ENCODE assay signal across 9 mouse cellular contexts in genomic region chr17:24000404-24000803, GRCm38 (mm10). TPM values are rescaled to one million over a fixed set of nuclear protein-coding genes. Genes with fewer than 3 reads are reported as not detected.
DNase-seq lines count a peak whose midpoint lies in the region; ATAC-seq and TF ChIP-seq lines count a peak whose summit lies in the region.
"Had no signal": no experiment of that assay in that cellular context is flagged by ENCODE, and none has a peak within 500 bp of the region (broad histone marks: within the 10 kb centered on the region; RNA-seq: fewer than 3 reads in every experiment).

No protein-coding gene starts in this region.

- no peak for TF ChIP-seq CTCF in heart, adult 2 months (IDR thresholded peaks at IDR 0.05)
- no peak for TF ChIP-seq CTCF in forebrain, postnatal 0 days (IDR thresholded peaks at IDR 0.05; ENCODE audit: low read depth)

- H3K36me3 ChIP-seq in heart, adult 2 months (ENCODE audit: control insufficient read depth, insufficient read depth, low read length) = no peaks in the 10 kb centered on the region
- no peaks in the 10 kb centered on the region for H3K36me3 ChIP-seq in forebrain, postnatal 0 days (ENCODE audit: insufficient read depth)
- no peaks in the 10 kb centered on the region for H3K36me3 ChIP-seq in midbrain, embryonic 14.5 days (ENCODE audit: control insufficient read depth, insufficient read depth, low read length)

- intact Hi-C loops in heart, adult 2 months (cut with DNase I) = no loop called here

- TF ChIP-seq EP300 in heart, adult 2 months (IDR thresholded peaks at IDR 0.05; ENCODE audit: insufficient read depth, low read depth, low read length) = 0 out of 2 replicates have a peak, but pooled peaks have one; percentile 41

- H3K9ac ChIP-seq in heart, adult 2 months (ENCODE audit: low read depth, low read length) = no peak overlapping the region
- no peak overlapping the region for H3K9ac ChIP-seq in forebrain, postnatal 0 days
- no peak overlapping the region for H3K9ac ChIP-seq in midbrain, embryonic 14.5 days (replicated peaks; ENCODE audit: low read length)

- no peak overlapping the region for H3K27ac ChIP-seq in heart, adult 2 months
- no peak overlapping the region for H3K27ac ChIP-seq in forebrain, postnatal 0 days (ENCODE audit: low read depth, low read length)
- H3K27ac ChIP-seq in midbrain, embryonic 14.5 days (replicated peaks; ENCODE audit: low read depth, low read length) = no peak overlapping the region

- H3K4me2 ChIP-seq in forebrain, postnatal 0 days (ENCODE audit: low read depth) = no peak overlapping the region
- H3K4me2 ChIP-seq in midbrain, embryonic 14.5 days (ENCODE audit: low read length) = no peak overlapping the region

- 22% methylated on average over 5 of the region's 5 CpGs for WGBS in heart, adult 2 months
- 79% methylated on average over 5 of the region's 5 CpGs for WGBS in forebrain, postnatal 0 days
- 82% methylated on average over 5 of the region's 5 CpGs for WGBS in midbrain, embryonic 14.5 days

- H3K9me3 ChIP-seq in forebrain, postnatal 0 days (ENCODE audit: low read length) = no peaks in the 10 kb centered on the region
- no peaks in the 10 kb centered on the region for H3K9me3 ChIP-seq in midbrain, embryonic 14.5 days (ENCODE audit: control insufficient read depth, low read length)

- no peaks in the 10 kb centered on the region for H3K79me2 ChIP-seq in heart, adult 2 months (replicated peaks; ENCODE audit: control insufficient read depth, insufficient read depth, low read length)

- peak; percentile 91 for DNase-seq in right cerebral cortex, adult 18-20 months
- DNase-seq in right cerebral cortex, postnatal 4 days = no peak
- DNase-seq in heart, adult 2 months = peak; percentile 70 to 82
- DNase-seq in layer of hippocampus, postnatal 25 days (ENCODE audit: extremely low spot score in 1 of 2, low spot score in 1 of 2) = peak; percentile 52 to 57
- peak; percentile 83 to 87 for DNase-seq in right cerebral cortex, postnatal 36 days (ENCODE audit: low spot score in 2 of 2)
- DNase-seq in forebrain, postnatal 0 days = no peak
- DNase-seq in midbrain, embryonic 14.5 days = no peak

- no peak for TF ChIP-seq POLR2A in heart, adult 2 months (IDR thresholded peaks at IDR 0.05; ENCODE audit: insufficient read depth, low read depth, low read length)

- no peak for ATAC-seq in cerebellum, adult (ENCODE audit: insufficient number of reproducible peaks, low FRiP score, low TSS enrichment)
- no peak for ATAC-seq in forebrain, postnatal 0 days
- ATAC-seq in midbrain, embryonic 14.5 days (ENCODE audit: low FRiP score, low TSS enrichment) = no peak

- no peaks in the 10 kb centered on the region for H3K4me1 ChIP-seq in heart, adult 2 months (ENCODE audit: control insufficient read depth, insufficient read depth, low read length)
- H3K4me1 ChIP-seq in forebrain, postnatal 0 days (ENCODE audit: insufficient read depth) = no peaks in the 10 kb centered on the region
- no peaks in the 10 kb centered on the region for H3K4me1 ChIP-seq in midbrain, embryonic 14.5 days (ENCODE audit: control insufficient read depth, insufficient read depth, low read length)

- no peaks in the 10 kb centered on the region for H3K27me3 ChIP-seq in heart, adult 2 months (ENCODE audit: control insufficient read depth, insufficient read depth, low read length)
- no peaks in the 10 kb centered on the region for H3K27me3 ChIP-seq in forebrain, postnatal 0 days (ENCODE audit: insufficient read depth, low read length)
- no peaks in the 10 kb centered on the region for H3K27me3 ChIP-seq in midbrain, embryonic 14.5 days (ENCODE audit: control insufficient read depth, insufficient read depth, low read length)

- no peak overlapping the region for H3K4me3 ChIP-seq in heart, adult 2 months
- no peak overlapping the region for H3K4me3 ChIP-seq in forebrain, postnatal 0 days (ENCODE audit: low read depth, low read length)
- no peak overlapping the region for H3K4me3 ChIP-seq in midbrain, embryonic 14.5 days (replicated peaks; ENCODE audit: low read depth, low read length)

RNA-seq across cellular contexts. Expression of gene Prss22, which starts 2.5 kb away (rescaled TPM):
- total RNA-seq in heart, adult 2 months (2021) = not detected
- not detected in 2 replicates for polyA plus RNA-seq in heart, adult 2 months (2012; rRNA removed)
- not detected for total RNA-seq in layer of hippocampus, postnatal 25 days (2021)
- total RNA-seq in forebrain, postnatal 0 days (2014; rRNA removed) = not detected in 2 replicates
- polyA plus RNA-seq in forebrain, postnatal 0 days (2015; fragmentation: Nextera tagmentation; extraction: Ambion mirVana) = 0.10 TPM in 1 of 2 replicates, not detected in the other
- polyA plus RNA-seq in midbrain, embryonic 14.5 days (2014; fragmentation: Nextera tagmentation; extraction: Ambion mirVana) = not detected in 2 replicates

RNA-seq across cellular contexts. Expression of gene Prss30, which starts 20.0 kb away (rescaled TPM):
- not detected for total RNA-seq in heart, adult 2 months (2021)
- 0.12 TPM in 2 replicates for polyA plus RNA-seq in heart, adult 2 months (2012; rRNA removed)
- under 1 TPM in 1 of 2 experiments, not detected in 1; 0.23 TPM for total RNA-seq in layer of hippocampus, postnatal 25 days (2021)
- 0.19 TPM in 1 of 2 replicates, not detected in the other for total RNA-seq in forebrain, postnatal 0 days (2014; rRNA removed)
- 0.13 and 0.53 TPM in 2 replicates for polyA plus RNA-seq in forebrain, postnatal 0 days (2015; fragmentation: Nextera tagmentation; extraction: Ambion mirVana)
- not detected in 2 replicates for polyA plus RNA-seq in midbrain, embryonic 14.5 days (2014; fragmentation: Nextera tagmentation; extraction: Ambion mirVana)
- polyA plus RNA-seq: embryonic facial prominence, embryonic 14.5 days had no signal

RNA-seq across cellular contexts. Expression of gene Prss27, which starts 37.5 kb away (rescaled TPM):
- total RNA-seq in heart, adult 2 months (2021) = not detected
- polyA plus RNA-seq in heart, adult 2 months (2012; rRNA removed) = not detected in 2 replicates
- not detected for total RNA-seq in layer of hippocampus, postnatal 25 days (2021)
- not detected in 2 replicates for total RNA-seq in forebrain, postnatal 0 days (2014; rRNA removed)
- polyA plus RNA-seq in forebrain, postnatal 0 days (2015; fragmentation: Nextera tagmentation; extraction: Ambion mirVana) = not detected in 2 replicates
- polyA plus RNA-seq in midbrain, embryonic 14.5 days (2014; fragmentation: Nextera tagmentation; extraction: Ambion mirVana) = 0.17 TPM in 1 of 2 replicates, not detected in the other

RNA-seq across cellular contexts. Expression of gene Sbpl, which starts 45.3 kb away (rescaled TPM):
- not detected for total RNA-seq in heart, adult 2 months (2021)
- polyA plus RNA-seq in heart, adult 2 months (2012; rRNA removed) = not detected in 2 replicates
- total RNA-seq in layer of hippocampus, postnatal 25 days (2021) = not detected
- total RNA-seq in forebrain, postnatal 0 days (2014; rRNA removed) = not detected in 2 replicates
- polyA plus RNA-seq in forebrain, postnatal 0 days (2015; fragmentation: Nextera tagmentation; extraction: Ambion mirVana) = not detected in 2 replicates
- polyA plus RNA-seq in midbrain, embryonic 14.5 days (2014; fragmentation: Nextera tagmentation; extraction: Ambion mirVana) = not detected in 2 replicates
- polyA plus RNA-seq: embryonic facial prominence, embryonic 14.5 days had no signal

RNA-seq across cellular contexts. Expression of gene Sbp, which starts 58.9 kb away (rescaled TPM):
- not detected for total RNA-seq in heart, adult 2 months (2021)
- not detected in 2 replicates for polyA plus RNA-seq in heart, adult 2 months (2012; rRNA removed)
- not detected for total RNA-seq in layer of hippocampus, postnatal 25 days (2021)
- not detected in 2 replicates for total RNA-seq in forebrain, postnatal 0 days (2014; rRNA removed)
- not detected in 2 replicates for polyA plus RNA-seq in forebrain, postnatal 0 days (2015; fragmentation: Nextera tagmentation; extraction: Ambion mirVana)
- not detected in 2 replicates for polyA plus RNA-seq in midbrain, embryonic 14.5 days (2014; fragmentation: Nextera tagmentation; extraction: Ambion mirVana)
- polyA plus RNA-seq: embryonic facial prominence, embryonic 14.5 days had no signal

Comparison
In these comparisons a context has a peak if more than half of its experiments do, and no peak if none do; other contexts are left out.
1. DNase-seq: peak in right cerebral cortex, adult 18-20 months (single experiment), heart, adult 2 months (2 of 2), layer of hippocampus, postnatal 25 days (2 of 2) and right cerebral cortex, postnatal 36 days (2 of 2); none in right cerebral cortex, postnatal 4 days (single experiment), forebrain, postnatal 0 days (single experiment) and midbrain, embryonic 14.5 days (single experiment).